Mouse (Mus musculus): Measurements from ENCODE around the gene Smagp. TPM values are rescaled to one million over a fixed set of nuclear protein-coding genes. Genes with fewer than 3 reads are reported as not detected.

Smagp gene
- polyA plus RNA-seq, 1 experiment from 2014 or later, result 3.6 TPM

GRCm38 (mm10) chr15:100635851-100636645 lies 692 bp downstream of the Smagp start:
- Histone ChIP-seq H3K4me2 (ENCODE audit: low read length) (peak overlapping the region; percentile 63), H3K36me3 (ENCODE audit: control insufficient read depth, insufficient read depth, low read length) (no peaks in the 10 kb centered on the region), H3K9me3 (ENCODE audit: control insufficient read depth, low read length) (no peaks in the 10 kb centered on the region), H3K27ac (replicated peaks; ENCODE audit: low read depth, low read length) (no peak overlapping the region), H3K4me1 (ENCODE audit: control insufficient read depth, insufficient read depth, low read length) (peaks cover 12% of the 10 kb centered on the region; the same call in 1 of the 2 replicates), H3K4me3 (replicated peaks; ENCODE audit: low read depth, low read length) (peak overlapping the region; percentile 36), H3K27me3 (ENCODE audit: control insufficient read depth, insufficient read depth, low read length) (peaks cover 53% of the 10 kb centered on the region), H3K9ac (replicated peaks; ENCODE audit: low read length) (peak overlapping the region; percentile 4; the same call in 1 of the 2 replicates)
- DNase-seq (no peak), ATAC-seq (ENCODE audit: low FRiP score, low TSS enrichment) (no peak)
- 4% methylated on average over 38 of the region's 38 CpGs for WGBS

- Histone ChIP-seq H3K27me3 (ENCODE audit: control insufficient read depth, insufficient read depth, low read length) (peaks cover 53% of the 10 kb centered on the region), H3K9me3 (ENCODE audit: control insufficient read depth, low read length) (no peaks in the 10 kb centered on the region), H3K4me1 (ENCODE audit: control insufficient read depth, insufficient read depth, low read length) (peaks cover 12% of the 10 kb centered on the region; the same call in 1 of the 2 replicates), H3K36me3 (ENCODE audit: control insufficient read depth, insufficient read depth, low read length) (no peaks in the 10 kb centered on the region), H3K9ac (replicated peaks; ENCODE audit: low read length) (no peak overlapping the region), H3K4me3 (replicated peaks; ENCODE audit: low read depth, low read length) (no peak overlapping the region), H3K4me2 (ENCODE audit: low read length) (no peak overlapping the region), H3K27ac (replicated peaks; ENCODE audit: low read depth, low read length) (no peak overlapping the region)
- WGBS, result 7% methylated on average over 9 of the region's 9 CpGs
- ATAC-seq (ENCODE audit: low FRiP score, low TSS enrichment) (no peak), DNase-seq (no peak)
Measured at GRCm38 (mm10) chr15:100635239-100635638, 1.5 kb downstream of the Smagp start.

- DNase-seq, result no peak
- no peak overlapping the region for H3K4me2 ChIP-seq (ENCODE audit: low read length)
Measured at GRCm38 (mm10) chr15:100633341-100633740, 3.4 kb downstream of the Smagp start.

GRCm38 (mm10) chr15:100632323-100632722 lies 4.4 kb downstream of the Smagp start:
- 92% methylated on average over 5 of the region's 5 CpGs for WGBS
- H3K4me3 ChIP-seq (replicated peaks; ENCODE audit: low read depth, low read length), result no peak overlapping the region
- no peak for ATAC-seq (ENCODE audit: low FRiP score, low TSS enrichment)
- DNase-seq, result no peak
- no peak overlapping the region for H3K27ac ChIP-seq (replicated peaks; ENCODE audit: low read depth, low read length)
- H3K9me3 ChIP-seq (ENCODE audit: control insufficient read depth, low read length), result no peaks in the 10 kb centered on the region
- peaks cover 12% of the 10 kb centered on the region; the same call in 1 of the 2 replicates for H3K4me1 ChIP-seq (ENCODE audit: control insufficient read depth, insufficient read depth, low read length)
- peaks cover 39% of the 10 kb centered on the region for H3K27me3 ChIP-seq (ENCODE audit: control insufficient read depth, insufficient read depth, low read length)
- H3K9ac ChIP-seq (replicated peaks; ENCODE audit: low read length), result no peak overlapping the region
- H3K4me2 ChIP-seq (ENCODE audit: low read length), result no peak overlapping the region
- no peaks in the 10 kb centered on the region for H3K36me3 ChIP-seq (ENCODE audit: control insufficient read depth, insufficient read depth, low read length)

More at GRCm38 (mm10) chr15:100633341-100633740, 3.4 kb downstream of the Smagp start:
- 83% methylated on average over 10 of the region's 10 CpGs for WGBS
- no peaks in the 10 kb centered on the region for H3K9me3 ChIP-seq (ENCODE audit: control insufficient read depth, low read length)
- H3K27me3 ChIP-seq (ENCODE audit: control insufficient read depth, insufficient read depth, low read length), result peaks cover 49% of the 10 kb centered on the region
- H3K9ac ChIP-seq (replicated peaks; ENCODE audit: low read length), result no peak overlapping the region
- peaks cover 12% of the 10 kb centered on the region; the same call in 1 of the 2 replicates for H3K4me1 ChIP-seq (ENCODE audit: control insufficient read depth, insufficient read depth, low read length)
- ATAC-seq (ENCODE audit: low FRiP score, low TSS enrichment), result no peak
- no peak overlapping the region for H3K27ac ChIP-seq (replicated peaks; ENCODE audit: low read depth, low read length)
- H3K36me3 ChIP-seq (ENCODE audit: control insufficient read depth, insufficient read depth, low read length), result no peaks in the 10 kb centered on the region
- no peak overlapping the region for H3K4me3 ChIP-seq (replicated peaks; ENCODE audit: low read depth, low read length)

- WGBS, result 91% methylated on average over 12 of the region's 12 CpGs
- H3K4me1 ChIP-seq (ENCODE audit: control insufficient read depth, insufficient read depth, low read length), result peaks cover 5% of the 10 kb centered on the region; the same call in 1 of the 2 replicates
- H3K9me3 ChIP-seq (ENCODE audit: control insufficient read depth, low read length), result no peaks in the 10 kb centered on the region
- H3K4me2 ChIP-seq (ENCODE audit: low read length), result no peak overlapping the region
- no peak overlapping the region for H3K9ac ChIP-seq (replicated peaks; ENCODE audit: low read length)
- no peak for DNase-seq
- no peak overlapping the region for H3K27ac ChIP-seq (replicated peaks; ENCODE audit: low read depth, low read length)
- ATAC-seq (ENCODE audit: low FRiP score, low TSS enrichment), result no peak
- peaks cover 31% of the 10 kb centered on the region for H3K27me3 ChIP-seq (ENCODE audit: control insufficient read depth, insufficient read depth, low read length)
- H3K4me3 ChIP-seq (replicated peaks; ENCODE audit: low read depth, low read length), result no peak overlapping the region
- no peaks in the 10 kb centered on the region for H3K36me3 ChIP-seq (ENCODE audit: control insufficient read depth, insufficient read depth, low read length)
Measured at GRCm38 (mm10) chr15:100631454-100632170, 5.1 kb downstream of the Smagp start.

- H3K27ac ChIP-seq (replicated peaks; ENCODE audit: low read depth, low read length), result no peak overlapping the region
- H3K4me3 ChIP-seq (replicated peaks; ENCODE audit: low read depth, low read length), result no peak overlapping the region
- DNase-seq (no peak), ATAC-seq (ENCODE audit: low FRiP score, low TSS enrichment) (no peak)
- no peak overlapping the region for H3K4me2 ChIP-seq (ENCODE audit: low read length)
- H3K4me1 ChIP-seq (ENCODE audit: control insufficient read depth, insufficient read depth, low read length), result no peaks in the 10 kb centered on the region
- WGBS, result 45% methylated on average over 3 of the region's 3 CpGs
- H3K9me3 ChIP-seq (ENCODE audit: control insufficient read depth, low read length), result no peaks in the 10 kb centered on the region
- H3K9ac ChIP-seq (replicated peaks; ENCODE audit: low read length), result no peak overlapping the region
- peaks cover 17% of the 10 kb centered on the region for H3K27me3 ChIP-seq (ENCODE audit: control insufficient read depth, insufficient read depth, low read length)
- H3K36me3 ChIP-seq (ENCODE audit: control insufficient read depth, insufficient read depth, low read length), result no peaks in the 10 kb centered on the region
Measured at GRCm38 (mm10) chr15:100630126-100630525, 6.6 kb downstream of the Smagp start.

GRCm38 (mm10) chr15:100628797-100629196 lies 7.9 kb downstream of the Smagp start:
- H3K4me3 ChIP-seq (replicated peaks; ENCODE audit: low read depth, low read length), result no peak overlapping the region
- no peaks in the 10 kb centered on the region for H3K36me3 ChIP-seq (ENCODE audit: control insufficient read depth, insufficient read depth, low read length)
- WGBS, result 54% methylated on average over 7 of the region's 7 CpGs
- no peak for DNase-seq
- no peak overlapping the region for H3K27ac ChIP-seq (replicated peaks; ENCODE audit: low read depth, low read length)
- no peak overlapping the region for H3K9ac ChIP-seq (replicated peaks; ENCODE audit: low read length)
- H3K4me2 ChIP-seq (ENCODE audit: low read length), result no peak overlapping the region
- no peaks in the 10 kb centered on the region for H3K4me1 ChIP-seq (ENCODE audit: control insufficient read depth, insufficient read depth, low read length)
- no peak for ATAC-seq (ENCODE audit: low FRiP score, low TSS enrichment)
- no peaks in the 10 kb centered on the region for H3K9me3 ChIP-seq (ENCODE audit: control insufficient read depth, low read length)
- peaks cover 7% of the 10 kb centered on the region; the same call in 1 of the 2 replicates for H3K27me3 ChIP-seq (ENCODE audit: control insufficient read depth, insufficient read depth, low read length)

- H3K4me3 ChIP-seq (replicated peaks; ENCODE audit: low read depth, low read length), result no peak overlapping the region
- no peaks in the 10 kb centered on the region for H3K4me1 ChIP-seq (ENCODE audit: control insufficient read depth, insufficient read depth, low read length)
- no peaks in the 10 kb centered on the region for H3K36me3 ChIP-seq (ENCODE audit: control insufficient read depth, insufficient read depth, low read length)
- WGBS, result 5% methylated on average over 11 of the region's 11 CpGs
- 0 out of 2 replicates have a peak, but pooled peaks cover under 1% of the 10 kb centered on the region for H3K27me3 ChIP-seq (ENCODE audit: control insufficient read depth, insufficient read depth, low read length)
- no peaks in the 10 kb centered on the region for H3K9me3 ChIP-seq (ENCODE audit: control insufficient read depth, low read length)
- no peak overlapping the region for H3K27ac ChIP-seq (replicated peaks; ENCODE audit: low read depth, low read length)
- H3K4me2 ChIP-seq (ENCODE audit: low read length), result no peak overlapping the region
- ATAC-seq (ENCODE audit: low FRiP score, low TSS enrichment) (no peak), DNase-seq (no peak)
- no peak overlapping the region for H3K9ac ChIP-seq (replicated peaks; ENCODE audit: low read length)
Measured at GRCm38 (mm10) chr15:100627774-100628370, 8.9 kb downstream of the Smagp start.

Data from midbrain, embryonic 14.5 days (tissue).